8 mouse cellular contexts compared by ENCODE assay signal in genomic region chr11:98746855-98747693, GRCm38 (mm10). TPM values are rescaled to one million over a fixed set of nuclear protein-coding genes. Genes with fewer than 3 reads are reported as not detected.
DNase-seq lines count a peak whose midpoint lies in the region; TF ChIP-seq lines count a peak whose summit lies in the region.

No protein-coding gene starts in this region.

- DNase-seq in spleen, postnatal 36 days (ENCODE audit: low spot score in 2 of 2): peak; percentile 68 to 72
- no peak for DNase-seq in spleen, postnatal 14 days (ENCODE audit: low spot score in 2 of 2)
- peak; percentile 94 to 95 for DNase-seq in cerebellum, postnatal 36 days
- DNase-seq in gastrocnemius, postnatal 10 days: peak; percentile 81
- DNase-seq in induced T-regulatory cell, adult 2 months (ENCODE audit: low read depth): peak; percentile 80
- DNase-seq in left cerebral cortex, adult 2 months (ENCODE audit: extremely low spot score in 1 of 2, low spot score in 2 of 2): peak; percentile 88 to 90
- DNase-seq in lung, postnatal 4 days: peak; percentile 77 to 83
- peak; percentile 95 to 98 for DNase-seq in right cerebral cortex, postnatal 10 days (ENCODE audit: low spot score in 2 of 2)

- intact Hi-C loops in left cerebral cortex, adult 2 months (cut with DNase I): no loop called here

- H3K27ac ChIP-seq in left cerebral cortex, adult 2 months: peak overlapping the region; percentile 100

- peak overlapping the region; percentile 1 for H3K4me3 ChIP-seq in left cerebral cortex, adult 2 months

- TF ChIP-seq CTCF in left cerebral cortex, adult 2 months (IDR thresholded peaks at IDR 0.05): no peak

RNA-seq across cellular contexts. Expression of gene Thra, which starts 6.6 kb away (rescaled TPM):
- total RNA-seq in gastrocnemius, postnatal 10 days (2021): 100 to 1,000 TPM; 149 to 169 TPM
- total RNA-seq in left cerebral cortex, adult 2 months (2021): 100 to 1,000 TPM; 730 to 768 TPM

RNA-seq across cellular contexts. Expression of gene Med24, which starts 17.8 kb away (rescaled TPM):
- 10 to 100 TPM; 47.8 to 52.5 TPM for total RNA-seq in gastrocnemius, postnatal 10 days (2021)
- 100 to 1,000 TPM; 126 to 134 TPM for total RNA-seq in left cerebral cortex, adult 2 months (2021)

RNA-seq across cellular contexts. Expression of gene Nr1d1, which starts 28.1 kb away (rescaled TPM):
- 10 to 100 TPM; 42.4 to 58.7 TPM for total RNA-seq in gastrocnemius, postnatal 10 days (2021)
- 100 to 1,000 TPM in 1 of 2 experiments, 10 to 100 TPM in 1; 91.9 to 153 TPM for total RNA-seq in left cerebral cortex, adult 2 months (2021)

RNA-seq across cellular contexts. Expression of gene Csf3, which starts 46.0 kb away (rescaled TPM):
- total RNA-seq in gastrocnemius, postnatal 10 days (2021): not detected
- not detected for total RNA-seq in left cerebral cortex, adult 2 months (2021)

RNA-seq across cellular contexts. Expression of gene Msl1, which starts 48.2 kb away (rescaled TPM):
- 10 to 100 TPM; 62.6 to 74.1 TPM for total RNA-seq in gastrocnemius, postnatal 10 days (2021)
- 100 to 1,000 TPM; 178 to 192 TPM for total RNA-seq in left cerebral cortex, adult 2 months (2021)

Comparison
In these comparisons a context has a peak if more than half of its experiments do, and no peak if none do; other contexts are left out.
1. DNase-seq: peak in spleen, postnatal 36 days (2 of 2), cerebellum, postnatal 36 days (2 of 2), gastrocnemius, postnatal 10 days (single experiment), induced T-regulatory cell, adult 2 months (single experiment), left cerebral cortex, adult 2 months (2 of 2), lung, postnatal 4 days (2 of 2) and right cerebral cortex, postnatal 10 days (2 of 2); none in spleen, postnatal 14 days (0 of 2).
2. RNA of gene Thra, which starts 6.6 kb away (total RNA-seq): 730 to 768 TPM in left cerebral cortex, adult 2 months; 149 to 169 TPM in gastrocnemius, postnatal 10 days; every median in the first group is over 4 times any median in the second.